Mouse (Mus musculus): ENCODE data around the gene Slc1a2.

GRCm38 (mm10) chr2:102632361-102632760 lies 26.1 kb upstream of the Slc1a2 start:
- no peak for TF ChIP-seq MAX (IDR thresholded peaks at IDR 0.05)
- TF ChIP-seq CTCF (IDR thresholded peaks at IDR 0.05; ENCODE audit: control insufficient read depth, insufficient read depth, insufficient read length) = no peak
